Mouse (Mus musculus): ENCODE data around the gene Hfe2.

- no peak for TF ChIP-seq CTCF (IDR thresholded peaks at IDR 0.05; ENCODE audit: insufficient read depth, low read depth, low read length)
- no peak for TF ChIP-seq POLR2A (IDR thresholded peaks at IDR 0.05; ENCODE audit: insufficient read depth, low read depth, low read length)
Measured at GRCm38 (mm10) chr3:96570643-96571042, 45.7 kb downstream of the Hfe2 start.
